Mouse (Mus musculus) myocyte (in vitro differentiated cells): ENCODE results near the gene Rae1. TPM values are rescaled to one million over a fixed set of nuclear protein-coding genes. Genes with fewer than 3 reads are reported as not detected.

ENCODE experiments used
- H3K27me3 ChIP-seq: one replicate; pipeline ENCODE4 v1.6.1; 2011; ENCODE audit not compliant: control insufficient read depth, insufficient read depth, insufficient read length
- H3K36me3 ChIP-seq: one replicate; pipeline ENCODE4 v1.6.1; 2011; ENCODE audit not compliant: control insufficient read depth, insufficient read depth
- H3K4me2 ChIP-seq: one replicate; pipeline ENCODE4 v1.6.1; 2011; ENCODE audit warnings: low read depth, control low read depth
- H3K4me3 ChIP-seq: one replicate; pipeline ENCODE4 v1.5.1; 2011; ENCODE audit warnings: mild to moderate bottlenecking, control low read depth, moderate library complexity
- H3K79me2 ChIP-seq: one replicate; pipeline ENCODE4 v1.6.1; 2011; ENCODE audit not compliant: control insufficient read depth, insufficient read depth
- H3ac ChIP-seq: one replicate; pipeline ENCODE4 v1.6.1; 2011; ENCODE audit not compliant: control insufficient read depth, insufficient read length
- CEBPB ChIP-seq: IDR thresholded peaks from 2 replicates; pipeline ENCODE4 v1.6.1; 2011; ENCODE audit warnings: mild to moderate bottlenecking, moderate library complexity; ENCODE audit not compliant: poor library complexity, insufficient read depth, severe bottlenecking
- E2F4 ChIP-seq: IDR thresholded peaks from one replicate; pipeline ENCODE4 v1.6.1; 2011; ENCODE audit warnings: mild to moderate bottlenecking, control low read depth, moderate library complexity; ENCODE audit not compliant: insufficient read depth
- MAX ChIP-seq: IDR thresholded peaks from one replicate; pipeline ENCODE4 v1.6.1; 2011; ENCODE audit warnings: low read depth, mild to moderate bottlenecking, control low read depth
- MYOD1 ChIP-seq, 3 experiments: IDR thresholded peaks; one replicate each; pipeline ENCODE4 v1.6.1; 2011; ENCODE audit warnings: control low read depth in 2 of 3, low read depth in 2 of 3, mild to moderate bottlenecking in 2 of 3, moderate library complexity in 1 of 3; ENCODE audit not compliant: insufficient read length in 2 of 3, control insufficient read depth in 1 of 3
- MYOG ChIP-seq, 3 experiments: IDR thresholded peaks; one replicate each; pipeline ENCODE4 v1.6.1; 2011; ENCODE audit warnings: control low read depth in 2 of 3, low read depth in 2 of 3, mild to moderate bottlenecking in 2 of 3; ENCODE audit not compliant: insufficient read length in 2 of 3, control insufficient read depth in 1 of 3, insufficient read depth in 1 of 3
- POLR2A ChIP-seq: IDR thresholded peaks from one replicate; pipeline ENCODE4 v1.6.1; 2011; ENCODE audit warnings: low read depth, mild to moderate bottlenecking, control low read depth, moderate library complexity; ENCODE audit not compliant: insufficient read length
- POLR2AphosphoS2 ChIP-seq: IDR thresholded peaks from one replicate; pipeline ENCODE4 v1.6.1; 2011; ENCODE audit warnings: low read depth, control low read depth; ENCODE audit not compliant: insufficient read length
- REST ChIP-seq: IDR thresholded peaks from one replicate; pipeline ENCODE4 v1.6.1; 2011; ENCODE audit warnings: mild to moderate bottlenecking, control low read depth, moderate library complexity; ENCODE audit not compliant: insufficient read depth, insufficient read length
- SRF ChIP-seq: IDR thresholded peaks from one replicate; pipeline ENCODE4 v1.6.1; 2011; ENCODE audit warnings: low read depth; ENCODE audit not compliant: control insufficient read depth, insufficient read length
- TCF12 ChIP-seq: IDR thresholded peaks from one replicate; pipeline ENCODE4 v1.6.1; 2011; ENCODE audit warnings: mild to moderate bottlenecking, control low read depth; ENCODE audit not compliant: poor library complexity, insufficient read depth, severe bottlenecking
- TCF3 ChIP-seq: IDR thresholded peaks from one replicate; pipeline ENCODE4 v1.6.1; 2011; ENCODE audit warnings: low read depth, control low read depth; ENCODE audit not compliant: insufficient read length
- USF1 ChIP-seq: IDR thresholded peaks from one replicate; pipeline ENCODE4 v1.6.1; 2011; ENCODE audit warnings: low read depth, mild to moderate bottlenecking, control low read depth, moderate library complexity
- polyA plus RNA-seq: library from polyadenylated mRNA; unstranded; fragments of >200 nt; fragmentation: generic; extraction: Trizol; gene quantifications from one replicate; pipeline ENCODE4 v1.2.1, GENCODE M21; 2012; ENCODE audit warnings: missing spikeins

Gene Rae1
- polyA plus RNA-seq, 1 experiment: 68.4 TPM

- H3K4me2 ChIP-seq: no peak overlapping the region
- no peaks in the 10 kb centered on the region for H3K36me3 ChIP-seq
- no peak overlapping the region for H3K4me3 ChIP-seq
- TF ChIP-seq SRF: no peak
- TF ChIP-seq E2F4: no peak
- no peak for TF ChIP-seq TCF12
- TF ChIP-seq POLR2AphosphoS2: no peak
- no peak for TF ChIP-seq USF1
- TF ChIP-seq CEBPB: no peak
- TF ChIP-seq MYOG (IDR thresholded peaks at IDR 0.05; ENCODE audit: control insufficient read depth in 1 of 3, insufficient read depth in 1 of 3, insufficient read length in 2 of 3, low read depth in 2 of 3): no peak
- no peak for TF ChIP-seq MYOD1 (IDR thresholded peaks at IDR 0.05; ENCODE audit: control insufficient read depth in 1 of 3, insufficient read length in 2 of 3, low read depth in 2 of 3)
- TF ChIP-seq TCF3: no peak
- no peak for TF ChIP-seq POLR2A
- TF ChIP-seq REST: no peak
- no peaks in the 10 kb centered on the region for H3K27me3 ChIP-seq
- no peaks in the 10 kb centered on the region for H3K79me2 ChIP-seq
- H3ac ChIP-seq: no peak overlapping the region
Measured at GRCm38 (mm10) chr2:173042504-173043162, 42.7 kb downstream of the Rae1 start.

- no peak overlapping the region for H3ac ChIP-seq
- no peak overlapping the region for H3K4me3 ChIP-seq
- no peaks in the 10 kb centered on the region for H3K79me2 ChIP-seq
- no peaks in the 10 kb centered on the region for H3K36me3 ChIP-seq
- TF ChIP-seq SRF (no peak), USF1 (no peak), MYOD1 (IDR thresholded peaks at IDR 0.05; ENCODE audit: control insufficient read depth in 1 of 3, insufficient read length in 2 of 3, low read depth in 2 of 3) (no peak), POLR2AphosphoS2 (no peak), TCF12 (no peak), TCF3 (no peak), CEBPB (no peak), REST (no peak), E2F4 (no peak), POLR2A (no peak), MYOG (IDR thresholded peaks at IDR 0.05; ENCODE audit: control insufficient read depth in 1 of 3, insufficient read depth in 1 of 3, insufficient read length in 2 of 3, low read depth in 2 of 3) (no peak), MAX (no peak)
- no peak overlapping the region for H3K4me2 ChIP-seq
- H3K27me3 ChIP-seq: no peaks in the 10 kb centered on the region
Measured at GRCm38 (mm10) chr2:173044198-173044970, 44.5 kb downstream of the Rae1 start.

- Histone ChIP-seq H3K36me3 (no peaks in the 10 kb centered on the region), H3K79me2 (no peaks in the 10 kb centered on the region), H3ac (no peak overlapping the region), H3K27me3 (no peaks in the 10 kb centered on the region), H3K4me2 (peak overlapping the region; percentile 42), H3K4me3 (no peak overlapping the region)
- TF ChIP-seq REST (no peak), POLR2A (no peak), USF1 (no peak), SRF (no peak), MYOD1 (IDR thresholded peaks at IDR 0.05; ENCODE audit: control insufficient read depth in 1 of 3, insufficient read length in 2 of 3, low read depth in 2 of 3) (peak in 2 of 3 experiments; percentile 39 to 79), MAX (no peak), E2F4 (no peak), CEBPB (no peak), TCF12 (no peak), MYOG (IDR thresholded peaks at IDR 0.05; ENCODE audit: control insufficient read depth in 1 of 3, insufficient read depth in 1 of 3, insufficient read length in 2 of 3, low read depth in 2 of 3) (peak in 2 of 3 experiments; percentile 25 to 86)
Measured at GRCm38 (mm10) chr2:173046582-173047297, 46.8 kb downstream of the Rae1 start.

GRCm38 (mm10) chr2:173047471-173047870, 47.6 kb downstream of the Rae1 start:
- H3K36me3 ChIP-seq: no peaks in the 10 kb centered on the region
- H3K27me3 ChIP-seq: no peaks in the 10 kb centered on the region
- H3ac ChIP-seq: no peak overlapping the region
- no peak for TF ChIP-seq MYOG (IDR thresholded peaks at IDR 0.05; ENCODE audit: control insufficient read depth in 1 of 3, insufficient read depth in 1 of 3, insufficient read length in 2 of 3, low read depth in 2 of 3)
- no peak for TF ChIP-seq CEBPB
- no peak for TF ChIP-seq POLR2A
- TF ChIP-seq USF1: no peak
- TF ChIP-seq TCF12: no peak
- TF ChIP-seq MAX: no peak
- no peak for TF ChIP-seq REST
- TF ChIP-seq POLR2AphosphoS2: no peak
- no peak for TF ChIP-seq MYOD1 (IDR thresholded peaks at IDR 0.05; ENCODE audit: control insufficient read depth in 1 of 3, insufficient read length in 2 of 3, low read depth in 2 of 3)
- TF ChIP-seq SRF: no peak
- no peak for TF ChIP-seq E2F4
- no peak for TF ChIP-seq TCF3
- no peak overlapping the region for H3K4me3 ChIP-seq
- H3K4me2 ChIP-seq: no peak overlapping the region
- no peaks in the 10 kb centered on the region for H3K79me2 ChIP-seq
